In the genomic region with DNA sequence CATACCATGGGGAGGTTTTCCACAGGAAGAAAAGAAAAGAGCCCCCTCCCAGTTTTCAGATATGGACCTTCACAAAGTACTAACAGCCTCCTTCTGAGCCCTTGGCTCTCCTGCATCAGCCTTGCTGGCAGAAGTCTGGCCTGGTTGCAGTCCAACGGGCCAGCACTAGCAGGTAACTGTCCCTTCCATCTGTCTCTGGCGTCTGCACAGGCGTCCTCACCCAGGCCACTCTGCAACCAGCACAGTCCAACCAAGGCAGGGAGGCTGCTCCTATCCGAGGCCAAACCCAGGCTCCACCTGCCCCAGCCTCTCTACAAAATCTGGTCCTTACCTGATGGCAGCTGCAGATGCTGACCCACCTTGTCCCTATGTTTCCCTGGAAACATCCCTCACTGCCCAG, we compare ENCODE assay signal across 32 mouse cellular contexts. TPM values are rescaled to one million over a fixed set of nuclear protein-coding genes. Genes with fewer than 3 reads are reported as not detected.
DNase-seq lines count a peak whose midpoint lies in the region; ATAC-seq and TF ChIP-seq lines count a peak whose summit lies in the region.
"Had no signal": no experiment of that assay in that cellular context is flagged by ENCODE, and none has a peak within 500 bp of the region (broad histone marks: within the 10 kb centered on the region; RNA-seq: fewer than 3 reads in every experiment).

No protein-coding gene starts in this region.

- peak; percentile 88 for ATAC-seq in cerebellum, adult (ENCODE audit: insufficient number of reproducible peaks, low FRiP score, low TSS enrichment)
- ATAC-seq in forebrain, embryonic 11.5 days (replicated peaks; ENCODE audit: low FRiP score) = no peak
- ATAC-seq: activated CD4-positive, CD25-positive, alpha-beta regulatory T cell, adult 4 months; forebrain, embryonic 15.5 days; hindbrain, postnatal 0 days; intestine, embryonic 16.5 days had no signal

- no peak overlapping the region for H3K4me2 ChIP-seq in forebrain, embryonic 11.5 days (ENCODE audit: low read depth, low read length, severe bottlenecking)
- H3K4me2 ChIP-seq: forebrain, embryonic 15.5 days; heart, embryonic 15.5 days; hindbrain, embryonic 12.5 days; lung, embryonic 14.5 days; neural tube, embryonic 12.5 days had no signal

- 78% methylated on average over 4 of the region's 4 CpGs for WGBS in thymus, adult 2 months
- 73% methylated on average over 4 of the region's 4 CpGs for whole genome bisulfite sequencing in forebrain, embryonic 11.5 days

- no peaks in the 10 kb centered on the region; the same call in 1 of the 2 replicates for H3K4me1 ChIP-seq in thymus, adult 2 months (replicated peaks; ENCODE audit: control insufficient read depth, insufficient read depth, low read length)
- no peaks in the 10 kb centered on the region for H3K4me1 ChIP-seq in forebrain, embryonic 11.5 days (replicated peaks; ENCODE audit: control insufficient read depth, insufficient read depth, low read length)
- H3K4me1 ChIP-seq: forebrain, embryonic 15.5 days; hindbrain, embryonic 12.5 days; neural tube, embryonic 12.5 days had no signal

- no peaks in the 10 kb centered on the region for H3K36me3 ChIP-seq in thymus, adult 2 months (ENCODE audit: control insufficient read depth, insufficient read depth, low read length)
- no peaks in the 10 kb centered on the region for H3K36me3 ChIP-seq in forebrain, embryonic 11.5 days (ENCODE audit: control insufficient read depth, insufficient read depth, low read length)
- H3K36me3 ChIP-seq: forebrain, embryonic 15.5 days; heart, embryonic 15.5 days; hindbrain, embryonic 12.5 days; midbrain, embryonic 10.5 days; neural tube, embryonic 12.5 days had no signal

- H3K9ac ChIP-seq in forebrain, embryonic 11.5 days (ENCODE audit: low read length) = no peak overlapping the region
- H3K9ac ChIP-seq: forebrain, embryonic 15.5 days; heart, embryonic 15.5 days; hindbrain, embryonic 12.5 days; liver, embryonic 14.5 days; lung, embryonic 14.5 days; neural tube, embryonic 12.5 days had no signal

- no peak for TF ChIP-seq CTCF in thymus, adult 2 months (IDR thresholded peaks at IDR 0.05; ENCODE audit: borderline replicate concordance, control insufficient read depth, extremely low read depth, insufficient read depth, low read length, poor library complexity)

- H3K9me3 ChIP-seq in forebrain, embryonic 11.5 days (ENCODE audit: control insufficient read depth, low read length) = no peaks in the 10 kb centered on the region
- H3K9me3 ChIP-seq: forebrain, embryonic 15.5 days; heart, embryonic 15.5 days; hindbrain, embryonic 12.5 days; midbrain, embryonic 10.5 days; neural tube, embryonic 12.5 days had no signal

- DNase-seq in brain, adult 2 months (ENCODE audit: low read depth, low spot score) = peak; percentile 89
- peak; percentile 71 for DNase-seq in cerebellum, adult 8-10 months
- DNase-seq in cerebellum, postnatal 25 days = peak; percentile 82 to 89
- no peak for DNase-seq in thymus, adult 2 months
- DNase-seq in forebrain, embryonic 11.5 days (ENCODE audit: low spot score) = no peak
- DNase-seq in lung, postnatal 10 days = no peak
- DNase-seq: adrenal gland, adult 2 months; adrenal gland, postnatal 36 days; B cell, adult 2 months; gastrocnemius, adult 2 months; kidney, adult 8-10 months; liver; lung, embryonic 14.5 days; right cerebral cortex, adult 18-20 months had no signal

- H3K4me3 ChIP-seq in thymus, adult 2 months (ENCODE audit: control insufficient read depth, insufficient read depth, low read length) = no peak overlapping the region
- no peak overlapping the region for H3K4me3 ChIP-seq in forebrain, embryonic 11.5 days (ENCODE audit: low read depth, low read length)
- H3K4me3 ChIP-seq: forebrain, embryonic 15.5 days; gastrocnemius, adult 2 months; heart, embryonic 15.5 days; hindbrain, embryonic 12.5 days; midbrain, embryonic 10.5 days; myocyte; neural tube, embryonic 12.5 days had no signal

- no peak for TF ChIP-seq POLR2A in thymus, adult 2 months (IDR thresholded peaks at IDR 0.05; ENCODE audit: control insufficient read depth, extremely low read depth, insufficient read depth, low read length, poor library complexity)

- no peak overlapping the region for H3K27ac ChIP-seq in thymus, adult 2 months (ENCODE audit: control insufficient read depth, insufficient read depth, low read length)
- H3K27ac ChIP-seq in forebrain, embryonic 11.5 days (ENCODE audit: low read depth, low read length) = no peak overlapping the region
- H3K27ac ChIP-seq: forebrain, embryonic 15.5 days; gastrocnemius, adult 2 months; heart, embryonic 15.5 days; hindbrain, embryonic 12.5 days; hindbrain, postnatal 0 days; kidney, postnatal 0 days; liver, embryonic 14.5 days; midbrain, embryonic 10.5 days; neural tube, embryonic 12.5 days; stomach, postnatal 0 days had no signal

- H3K27me3 ChIP-seq in thymus, adult 2 months (ENCODE audit: control insufficient read depth, insufficient read depth, low read length) = no peaks in the 10 kb centered on the region
- no peaks in the 10 kb centered on the region for H3K27me3 ChIP-seq in forebrain, embryonic 11.5 days (ENCODE audit: control insufficient read depth, insufficient read depth, low read length)
- H3K27me3 ChIP-seq: forebrain, embryonic 15.5 days; heart, embryonic 15.5 days; hindbrain, embryonic 12.5 days; neural tube, embryonic 12.5 days had no signal

RNA-seq across cellular contexts. Expression of a gene that starts 13.4 kb away (rescaled TPM):
- polyA plus RNA-seq in thymus, adult 2 months (2012; rRNA removed) = not detected in 2 replicates
- polyA plus RNA-seq in forebrain, embryonic 11.5 days (2014; fragmentation: Nextera tagmentation; extraction: Ambion mirVana) = 0.08 and 0.09 TPM in 2 replicates
- polyA plus RNA-seq: activated CD4-positive, CD25-positive, alpha-beta regulatory T cell, adult 4 months; adrenal gland, adult 2 months; heart, embryonic 15.5 days; kidney, postnatal 0 days; large intestine, adult 2 months; liver, embryonic 14.5 days; myocyte; spleen, adult 2 months had no signal

RNA-seq across cellular contexts. Expression of a gene that starts 23.0 kb away (rescaled TPM):
- polyA plus RNA-seq in thymus, adult 2 months (2012; rRNA removed) = not detected in 2 replicates
- polyA plus RNA-seq in forebrain, embryonic 11.5 days (2014; fragmentation: Nextera tagmentation; extraction: Ambion mirVana) = not detected in 2 replicates
- polyA plus RNA-seq: activated CD4-positive, CD25-positive, alpha-beta regulatory T cell, adult 4 months; adrenal gland, adult 2 months; embryonic facial prominence, embryonic 11.5 days; forebrain, embryonic 15.5 days; heart, embryonic 15.5 days; hindbrain, embryonic 12.5 days; hindbrain, postnatal 0 days; intestine, embryonic 16.5 days; kidney, postnatal 0 days; large intestine, adult 2 months; limb, embryonic 11.5 days; liver, embryonic 14.5 days; lung, embryonic 14.5 days; midbrain, embryonic 10.5 days; midbrain, postnatal 0 days; neural tube, embryonic 12.5 days; spleen, adult 2 months; stomach, postnatal 0 days had no signal

RNA-seq across cellular contexts. Expression of a gene that starts 24.6 kb away (rescaled TPM):
- 0.07 TPM in 1 of 2 replicates, not detected in the other for polyA plus RNA-seq in thymus, adult 2 months (2012; rRNA removed)
- not detected in 2 replicates for polyA plus RNA-seq in forebrain, embryonic 11.5 days (2014; fragmentation: Nextera tagmentation; extraction: Ambion mirVana)
- polyA plus RNA-seq: activated CD4-positive, CD25-positive, alpha-beta regulatory T cell, adult 4 months; embryonic facial prominence, embryonic 11.5 days; forebrain, embryonic 15.5 days; heart, embryonic 15.5 days; hindbrain, embryonic 12.5 days; hindbrain, postnatal 0 days; intestine, embryonic 16.5 days; kidney, postnatal 0 days; large intestine, adult 2 months; limb, embryonic 11.5 days; liver, embryonic 14.5 days; lung, embryonic 14.5 days; midbrain, embryonic 10.5 days; midbrain, postnatal 0 days; neural tube, embryonic 12.5 days; spleen, adult 2 months; stomach, postnatal 0 days had no signal

RNA-seq across cellular contexts. Expression of a gene that starts 38.2 kb away (rescaled TPM):
- not detected in 2 replicates for polyA plus RNA-seq in thymus, adult 2 months (2012; rRNA removed)
- polyA plus RNA-seq in forebrain, embryonic 11.5 days (2014; fragmentation: Nextera tagmentation; extraction: Ambion mirVana) = not detected in 2 replicates
- polyA plus RNA-seq: activated CD4-positive, CD25-positive, alpha-beta regulatory T cell, adult 4 months; adrenal gland, adult 2 months; embryonic facial prominence, embryonic 11.5 days; hindbrain, embryonic 12.5 days; intestine, embryonic 16.5 days; kidney, postnatal 0 days; large intestine, adult 2 months; limb, embryonic 11.5 days; lung, embryonic 14.5 days; neural tube, embryonic 12.5 days; spleen, adult 2 months; stomach, postnatal 0 days had no signal

RNA-seq across cellular contexts. Expression of a gene that starts 51.1 kb away (rescaled TPM):
- polyA plus RNA-seq in thymus, adult 2 months (2012; rRNA removed) = not detected in 2 replicates
- polyA plus RNA-seq in forebrain, embryonic 11.5 days (2014; fragmentation: Nextera tagmentation; extraction: Ambion mirVana) = not detected in 2 replicates
- polyA plus RNA-seq: activated CD4-positive, CD25-positive, alpha-beta regulatory T cell, adult 4 months; adrenal gland, adult 2 months; embryonic facial prominence, embryonic 11.5 days; forebrain, embryonic 15.5 days; kidney, postnatal 0 days; large intestine, adult 2 months; lung, embryonic 14.5 days; midbrain, embryonic 10.5 days; midbrain, postnatal 0 days; myocyte; neural tube, embryonic 12.5 days had no signal

Comparison
In these comparisons a context has a peak if more than half of its experiments do, and no peak if none do; other contexts are left out.
1. DNase-seq: peak in brain, adult 2 months (single experiment), cerebellum, adult 8-10 months (single experiment) and cerebellum, postnatal 25 days (2 of 2); none in thymus, adult 2 months (single experiment), forebrain, embryonic 11.5 days (single experiment) and lung, postnatal 10 days (single experiment).